Comparison of ENCODE assay signal across 11 mouse cellular contexts in genomic region chr11:100963647-100964046, GRCm38 (mm10). TPM values are rescaled to one million over a fixed set of nuclear protein-coding genes. Genes with fewer than 3 reads are reported as not detected.
A peak's percentile ranks its signal among the peaks of the same experiment; 100 is the strongest.
DNase-seq lines count a peak whose midpoint lies in the region; ATAC-seq and TF ChIP-seq lines count a peak whose summit lies in the region.
"Had no signal": no experiment of that assay in that cellular context is flagged by ENCODE, and none has a peak within 500 bp of the region (broad histone marks: within the 10 kb centered on the region; RNA-seq: fewer than 3 reads in every experiment).

No protein-coding gene starts in this region.

- peak overlapping the region; percentile 99 for H3K27ac ChIP-seq in gastrocnemius, adult 2 months
- peak overlapping the region; percentile 86 for H3K27ac ChIP-seq in stomach, embryonic 15.5 days
- no peak overlapping the region for H3K27ac ChIP-seq in midbrain, postnatal 0 days (ENCODE audit: low read depth, low read length)

- no peak for ATAC-seq in stomach, embryonic 15.5 days (ENCODE audit: insufficient read depth, low FRiP score, low read depth)
- no peak for ATAC-seq in midbrain, postnatal 0 days (ENCODE audit: low FRiP score)

- peaks cover 3% of the 10 kb centered on the region for H3K36me3 ChIP-seq in stomach, embryonic 15.5 days
- no peaks in the 10 kb centered on the region for H3K36me3 ChIP-seq in midbrain, postnatal 0 days (ENCODE audit: insufficient read depth, low read length)

- 63% methylated on average over 9 of the region's 9 CpGs for WGBS in stomach, embryonic 15.5 days
- WGBS in midbrain, postnatal 0 days = 83% methylated on average over 9 of the region's 9 CpGs

- no peak overlapping the region for H3K9ac ChIP-seq in stomach, embryonic 15.5 days
- no peak overlapping the region for H3K9ac ChIP-seq in midbrain, postnatal 0 days (replicated peaks; ENCODE audit: low read length, poor library complexity, severe bottlenecking)

- intact Hi-C loops in gastrocnemius, adult 2 months (cut with DNase I) = no loop called here
- intact Hi-C loops in heart, postnatal 14 days (cut with DNase I) = no loop called here

- peak; percentile 59 for DNase-seq in ovary, adult 18-20 months (ENCODE audit: low spot score)
- DNase-seq in ovary, postnatal 14 days (ENCODE audit: low spot score) = no peak
- DNase-seq in gastrocnemius, adult 2 months = peak; percentile 82
- peak; percentile 68 to 73 for DNase-seq in heart, postnatal 14 days
- DNase-seq in cerebellum, adult 11-12 months = no peak
- DNase-seq in midbrain, postnatal 0 days (ENCODE audit: low spot score) = no peak
- no peak for DNase-seq in left cerebral cortex, adult 8-10 months (ENCODE audit: low spot score in 2 of 2)
- DNase-seq: embryo, embryonic 11 days; midbrain, embryonic 14.5 days; thymus, postnatal 4 days had no signal

- peaks cover 6% of the 10 kb centered on the region for H3K27me3 ChIP-seq in stomach, embryonic 15.5 days (replicated peaks)
- peaks cover 20% of the 10 kb centered on the region for H3K27me3 ChIP-seq in midbrain, postnatal 0 days (ENCODE audit: insufficient read depth, low read length)

- no peaks in the 10 kb centered on the region for H3K9me3 ChIP-seq in stomach, embryonic 15.5 days
- H3K9me3 ChIP-seq in midbrain, postnatal 0 days (ENCODE audit: low read length) = no peaks in the 10 kb centered on the region

- peak overlapping the region; percentile 98 for H3K4me3 ChIP-seq in gastrocnemius, adult 2 months
- no peak overlapping the region for H3K4me3 ChIP-seq in stomach, embryonic 15.5 days (replicated peaks)
- H3K4me3 ChIP-seq in midbrain, postnatal 0 days (ENCODE audit: low read depth, low read length) = no peak overlapping the region

- TF ChIP-seq CTCF in gastrocnemius, adult 2 months (IDR thresholded peaks at IDR 0.05) = no peak
- TF ChIP-seq CTCF in midbrain, postnatal 0 days (IDR thresholded peaks at IDR 0.05) = no peak

- peak overlapping the region; percentile 27; the same call in 1 of the 2 replicates for H3K4me2 ChIP-seq in stomach, embryonic 15.5 days
- H3K4me2 ChIP-seq in midbrain, postnatal 0 days (ENCODE audit: low read depth, low read length, poor library complexity, severe bottlenecking) = no peak overlapping the region

- H3K4me1 ChIP-seq in stomach, embryonic 15.5 days = peaks cover 77% of the 10 kb centered on the region
- H3K4me1 ChIP-seq in midbrain, postnatal 0 days (ENCODE audit: insufficient read depth, low read length) = peaks cover 10% of the 10 kb centered on the region; the same call in 1 of the 2 replicates

RNA-seq across cellular contexts. Expression of gene Cavin1, which starts 7.0 kb away (rescaled TPM):
- total RNA-seq in gastrocnemius, adult 2 months (2021) = 100 to 1,000 TPM; 133 to 149 TPM
- 100 to 1,000 TPM; 336 to 338 TPM for total RNA-seq in heart, postnatal 14 days (2021)
- 306 and 329 TPM in 2 replicates for polyA plus RNA-seq in stomach, embryonic 15.5 days (2015; fragmentation: Nextera tagmentation; extraction: Ambion mirVana)
- 24.8 and 26.0 TPM in 2 replicates for total RNA-seq in midbrain, postnatal 0 days (2014; rRNA removed)
- polyA plus RNA-seq in midbrain, postnatal 0 days (2015; fragmentation: Nextera tagmentation; extraction: Ambion mirVana) = 46.0 and 47.5 TPM in 2 replicates
- total RNA-seq in left cerebral cortex, adult 8-10 months (2022) = 10 to 100 TPM; 18.7 to 20.9 (median 20.8) TPM

RNA-seq across cellular contexts. Expression of gene Stat3, which starts 24.3 kb away (rescaled TPM):
- total RNA-seq in gastrocnemius, adult 2 months (2021) = 10 to 100 TPM; 40.6 to 44.2 TPM
- total RNA-seq in heart, postnatal 14 days (2021) = 100 to 1,000 TPM; 103 to 107 TPM
- polyA plus RNA-seq in stomach, embryonic 15.5 days (2015; fragmentation: Nextera tagmentation; extraction: Ambion mirVana) = 44.5 and 46.5 TPM in 2 replicates
- total RNA-seq in midbrain, postnatal 0 days (2014; rRNA removed) = 37.8 and 47.1 TPM in 2 replicates
- 34.2 and 40.8 TPM in 2 replicates for polyA plus RNA-seq in midbrain, postnatal 0 days (2015; fragmentation: Nextera tagmentation; extraction: Ambion mirVana)
- 10 to 100 TPM; 39.0 to 54.7 (median 46.3) TPM for total RNA-seq in left cerebral cortex, adult 8-10 months (2022)

RNA-seq across cellular contexts. Expression of gene Atp6v0a1, which starts 45.6 kb away (rescaled TPM):
- total RNA-seq in gastrocnemius, adult 2 months (2021) = 10 to 100 TPM; 59.6 to 65.2 TPM
- 10 to 100 TPM; 89.3 to 90.2 TPM for total RNA-seq in heart, postnatal 14 days (2021)
- polyA plus RNA-seq in stomach, embryonic 15.5 days (2015; fragmentation: Nextera tagmentation; extraction: Ambion mirVana) = 36.6 and 39.7 TPM in 2 replicates
- total RNA-seq in midbrain, postnatal 0 days (2014; rRNA removed) = 242 and 247 TPM in 2 replicates
- 204 and 210 TPM in 2 replicates for polyA plus RNA-seq in midbrain, postnatal 0 days (2015; fragmentation: Nextera tagmentation; extraction: Ambion mirVana)
- 100 to 1,000 TPM; 407 to 438 (median 419) TPM for total RNA-seq in left cerebral cortex, adult 8-10 months (2022)

Comparison
In these comparisons a context has a peak if more than half of its experiments do, and no peak if none do; other contexts are left out.
1. DNase-seq: peak in ovary, adult 18-20 months (single experiment), gastrocnemius, adult 2 months (single experiment) and heart, postnatal 14 days (2 of 2); none in ovary, postnatal 14 days (single experiment), cerebellum, adult 11-12 months (single experiment), midbrain, postnatal 0 days (single experiment) and left cerebral cortex, adult 8-10 months (0 of 2).